Mouse (Mus musculus) forebrain, embryonic 12.5 days (tissue): ENCODE measurements around the gene Gpld1. TPM values are rescaled to one million over a fixed set of nuclear protein-coding genes. Genes with fewer than 3 reads are reported as not detected.

Experiments
- ATAC-seq: fragments of 200-750 bp; cut with Nextera tagmentation; 2 replicates; pipeline ENCODE4 v1.8.0; 2017; ENCODE audit warnings: moderate TSS enrichment; ENCODE audit not compliant: low FRiP score
- H3K27ac ChIP-seq: fragments of 300-500 bp; sonication (generic); 2 replicates; pipeline ENCODE4 v1.5.1; 2016; ENCODE audit warnings: mild to moderate bottlenecking
- H3K27me3 ChIP-seq: fragments of 300-500 bp; sonication (generic); 2 replicates; pipeline ENCODE4 v1.6.1; 2016; ENCODE audit warnings: mild to moderate bottlenecking
- H3K36me3 ChIP-seq: fragments of 300-500 bp; sonication (generic); replicated peaks from 2 replicates; pipeline ENCODE4 v1.6.1; 2016; ENCODE audit warnings: mild to moderate bottlenecking
- H3K4me1 ChIP-seq: fragments of 300-500 bp; sonication (generic); 2 replicates; pipeline ENCODE4 v1.6.1; 2016
- H3K4me2 ChIP-seq: fragments of 300-500 bp; sonication (generic); 2 replicates; pipeline ENCODE4 v1.6.1; 2016; ENCODE audit warnings: mild to moderate bottlenecking, moderate library complexity
- H3K4me3 ChIP-seq: fragments of 300-500 bp; sonication (generic); replicated peaks from 2 replicates; pipeline ENCODE4 v1.5.1; 2016; ENCODE audit warnings: mild to moderate bottlenecking
- H3K9ac ChIP-seq: fragments of 300-500 bp; sonication (generic); 2 replicates; pipeline ENCODE4 v1.6.1; 2016; ENCODE audit warnings: mild to moderate bottlenecking
- H3K9me3 ChIP-seq: fragments of 300-500 bp; sonication (generic); 2 replicates; pipeline ENCODE4 v1.6.1; 2016
- WGBS: fragments of 180-500 bp; shearing (Covaris S2); methylation state at CpG from one replicate; pipeline ENCODE4 v1.1.7; 2016; 5-methylcytosine and 5-hydroxymethylcytosine counted together
- polyA plus RNA-seq: library from polyadenylated mRNA; unstranded; fragments of >200 nt; fragmentation: Nextera tagmentation; extraction: Ambion mirVana; gene quantifications from 2 replicates; pipeline ENCODE4 v1.2.1, GENCODE M21; 2016

Gene Gpld1
- polyA plus RNA-seq, 1 experiment from 2014 or later, result 0.64 TPM

- Histone ChIP-seq H3K36me3 (peaks cover 30% of the 10 kb centered on the region), H3K9ac (no peak overlapping the region), H3K9me3 (no peaks in the 10 kb centered on the region), H3K4me1 (no peaks in the 10 kb centered on the region), H3K4me3 (no peak overlapping the region), H3K27me3 (no peaks in the 10 kb centered on the region), H3K27ac (no peak overlapping the region), H3K4me2 (no peak overlapping the region)
- 94% methylated on average over 5 of the region's 5 CpGs for WGBS
- ATAC-seq, result no peak
Measured at GRCm38 (mm10) chr13:24923991-24924390, 19.0 kb upstream of the Gpld1 start.

DNA sequence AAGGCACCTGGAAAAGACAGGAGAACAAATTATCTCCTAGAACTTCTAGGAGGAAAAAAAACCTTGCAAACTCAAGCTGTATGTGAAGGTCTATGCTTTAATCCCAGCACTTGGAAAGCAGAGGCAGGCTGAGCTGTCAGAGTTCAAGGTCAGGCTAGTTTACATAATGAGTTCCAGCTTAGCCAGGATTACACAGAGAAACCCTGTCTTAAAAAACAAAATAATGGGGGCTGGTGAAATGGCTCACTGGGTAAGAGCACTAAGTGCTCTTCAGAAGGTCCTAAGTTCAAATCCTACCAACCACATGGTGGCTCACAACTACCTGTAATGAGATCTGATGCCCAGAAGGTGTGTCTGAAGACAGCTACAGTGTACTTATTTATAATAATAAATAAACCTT, 12.4 kb upstream of the Gpld1 start:
- Histone ChIP-seq H3K36me3 (peaks cover 3% of the 10 kb centered on the region; the same call in 1 of the 2 replicates), H3K4me2 (no peak overlapping the region), H3K4me1 (no peaks in the 10 kb centered on the region), H3K9me3 (no peaks in the 10 kb centered on the region), H3K9ac (no peak overlapping the region), H3K4me3 (no peak overlapping the region), H3K27ac (no peak overlapping the region), H3K27me3 (no peaks in the 10 kb centered on the region)
- no peak for ATAC-seq

DNA sequence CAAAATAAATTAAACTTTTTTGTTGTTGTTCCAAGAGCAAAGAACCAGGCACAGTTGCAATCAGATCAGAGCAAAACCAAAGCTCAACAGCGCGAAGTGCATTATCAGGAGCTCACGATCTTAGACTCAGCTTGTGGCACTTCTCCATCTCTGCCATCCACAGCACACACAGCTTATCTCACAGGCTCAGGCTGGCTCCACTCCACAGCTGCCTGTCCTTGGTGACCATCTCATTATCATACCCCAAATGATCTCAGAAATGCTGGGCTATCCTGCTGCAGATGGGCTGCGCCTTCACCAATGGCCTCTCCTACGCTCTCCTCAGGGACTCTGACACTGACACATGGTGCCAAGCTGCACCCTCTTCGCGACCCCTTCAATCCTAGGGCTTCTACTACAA, 9.8 kb upstream of the Gpld1 start:
- H3K27me3 ChIP-seq, result no peaks in the 10 kb centered on the region
- H3K9ac ChIP-seq, result no peak overlapping the region
- H3K9me3 ChIP-seq, result no peaks in the 10 kb centered on the region
- no peaks in the 10 kb centered on the region for H3K36me3 ChIP-seq
- no peak overlapping the region for H3K27ac ChIP-seq
- H3K4me3 ChIP-seq, result no peak overlapping the region
- H3K4me2 ChIP-seq, result no peak overlapping the region
- WGBS, result 95% methylated on average over 7 of the region's 7 CpGs
- no peak for ATAC-seq
- H3K4me1 ChIP-seq, result peaks cover 11% of the 10 kb centered on the region

- ATAC-seq, result peak; percentile 25; the same call in 1 of the 2 replicates
- no peaks in the 10 kb centered on the region for H3K9me3 ChIP-seq
- peak overlapping the region; percentile 88 for H3K9ac ChIP-seq
- 56% methylated on average over 5 of the region's 5 CpGs for WGBS
- peaks cover 12% of the 10 kb centered on the region for H3K4me1 ChIP-seq
- no peak overlapping the region for H3K27ac ChIP-seq
- peak overlapping the region; percentile 85 for H3K4me2 ChIP-seq
- peak overlapping the region; percentile 91 for H3K4me3 ChIP-seq
- no peaks in the 10 kb centered on the region for H3K27me3 ChIP-seq
- no peaks in the 10 kb centered on the region for H3K36me3 ChIP-seq
Measured at GRCm38 (mm10) chr13:24936772-24937107, 6.2 kb upstream of the Gpld1 start.

GRCm38 (mm10) chr13:24937108-24937838, 5.7 kb upstream of the Gpld1 start, which contains the start of gene Aldh5a1:
Gene Aldh5a1, minus strand, starts transcription at chr13:24937661.
- Histone ChIP-seq H3K27ac (peak within 1 kb of the TSS; percentile 69), H3K27me3 (no peaks in the 10 kb centered on the region), H3K36me3 (no peaks in the 10 kb centered on the region), H3K9ac (peak within 1 kb of the TSS; percentile 88), H3K9me3 (no peaks in the 10 kb centered on the region), H3K4me3 (peak within 1 kb of the TSS; percentile 91), H3K4me1 (peaks cover 12% of the 10 kb centered on the region), H3K4me2 (peak within 1 kb of the TSS; percentile 85)
- WGBS, result under 1% methylated on average over 69 of the region's 75 CpGs
- ATAC-seq, result peak; percentile 90

GRCm38 (mm10) chr13:24937839-24938166, 5.1 kb upstream of the Gpld1 start:
- H3K4me3 ChIP-seq, result peak overlapping the region; percentile 91
- H3K9ac ChIP-seq, result peak overlapping the region; percentile 88
- no peaks in the 10 kb centered on the region for H3K27me3 ChIP-seq
- no peaks in the 10 kb centered on the region for H3K36me3 ChIP-seq
- no peak overlapping the region for H3K27ac ChIP-seq
- no peaks in the 10 kb centered on the region for H3K9me3 ChIP-seq
- peak; percentile 54 for ATAC-seq
- WGBS, result 16% methylated on average over 12 of the region's 12 CpGs
- peak overlapping the region; percentile 85 for H3K4me2 ChIP-seq
- H3K4me1 ChIP-seq, result peaks cover 16% of the 10 kb centered on the region

DNA sequence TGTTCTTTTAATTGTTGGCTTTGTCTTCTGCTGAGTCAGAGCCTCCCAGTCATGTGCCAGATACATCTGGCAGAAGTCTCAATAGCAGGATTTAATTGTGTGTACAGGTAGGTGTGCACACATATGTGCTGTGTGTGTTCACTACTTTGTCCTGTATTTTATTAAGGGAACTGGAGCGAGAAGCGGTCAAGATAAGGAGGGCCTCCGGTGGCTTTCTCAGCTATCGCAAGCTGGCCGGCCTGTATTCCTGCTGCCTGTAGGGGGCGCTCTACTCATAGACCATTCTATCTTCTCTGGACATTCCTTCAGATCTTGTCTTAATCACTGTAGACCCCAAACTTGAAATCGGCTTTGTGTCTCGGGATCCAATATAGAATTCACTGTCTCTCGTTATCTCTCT, 4.3 kb upstream of the Gpld1 start:
- 0 out of 2 replicates have a peak, but pooled peaks cover 4% of the 10 kb centered on the region for H3K27me3 ChIP-seq
- 27% methylated on average over 9 of the region's 9 CpGs for WGBS
- no peaks in the 10 kb centered on the region for H3K36me3 ChIP-seq
- H3K9me3 ChIP-seq, result no peaks in the 10 kb centered on the region
- H3K4me1 ChIP-seq, result peaks cover 17% of the 10 kb centered on the region
- no peak overlapping the region for H3K4me3 ChIP-seq
- ATAC-seq, result no peak
- no peak overlapping the region for H3K9ac ChIP-seq
- no peak overlapping the region for H3K27ac ChIP-seq
- no peak overlapping the region for H3K4me2 ChIP-seq

DNA sequence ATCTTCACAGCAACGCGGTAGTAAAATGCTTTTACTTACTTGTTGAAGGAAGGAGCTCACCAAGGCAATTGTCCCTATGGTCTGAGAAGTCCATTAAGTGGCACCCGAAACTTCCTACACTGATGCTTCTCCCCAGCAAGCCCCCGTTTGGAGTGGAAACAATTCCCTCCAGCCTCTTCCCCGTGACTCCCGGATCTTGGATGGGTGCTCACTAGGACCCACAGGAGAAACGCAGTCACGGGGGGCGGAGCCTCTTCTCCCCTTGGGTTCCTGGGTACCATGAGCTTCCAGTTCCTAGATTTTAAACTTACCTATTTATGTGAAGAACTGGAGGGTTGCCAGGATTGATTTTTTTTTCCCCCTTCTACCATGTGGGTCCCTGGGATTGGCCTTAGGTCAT, 3.5 kb upstream of the Gpld1 start:
- 89% methylated on average over 9 of the region's 9 CpGs for WGBS
- H3K27me3 ChIP-seq, result 0 out of 2 replicates have a peak, but pooled peaks cover 4% of the 10 kb centered on the region
- no peak overlapping the region for H3K27ac ChIP-seq
- H3K9ac ChIP-seq, result no peak overlapping the region
- H3K4me3 ChIP-seq, result no peak overlapping the region
- no peaks in the 10 kb centered on the region for H3K36me3 ChIP-seq
- no peak for ATAC-seq
- H3K9me3 ChIP-seq, result no peaks in the 10 kb centered on the region
- H3K4me1 ChIP-seq, result peaks cover 17% of the 10 kb centered on the region
- H3K4me2 ChIP-seq, result no peak overlapping the region

GRCm38 (mm10) chr13:24943303-24943702, 351 bp downstream of the Gpld1 start:
- H3K4me3 ChIP-seq, result no peak overlapping the region
- no peak overlapping the region for H3K9ac ChIP-seq
- no peaks in the 10 kb centered on the region for H3K9me3 ChIP-seq
- ATAC-seq, result no peak
- H3K36me3 ChIP-seq, result no peaks in the 10 kb centered on the region
- no peak overlapping the region for H3K4me2 ChIP-seq
- WGBS, result 89% methylated on average over 8 of the region's 8 CpGs
- no peak overlapping the region for H3K27ac ChIP-seq
- H3K4me1 ChIP-seq, result peaks cover 8% of the 10 kb centered on the region; the same call in 1 of the 2 replicates
- H3K27me3 ChIP-seq, result 0 out of 2 replicates have a peak, but pooled peaks cover 4% of the 10 kb centered on the region

DNA sequence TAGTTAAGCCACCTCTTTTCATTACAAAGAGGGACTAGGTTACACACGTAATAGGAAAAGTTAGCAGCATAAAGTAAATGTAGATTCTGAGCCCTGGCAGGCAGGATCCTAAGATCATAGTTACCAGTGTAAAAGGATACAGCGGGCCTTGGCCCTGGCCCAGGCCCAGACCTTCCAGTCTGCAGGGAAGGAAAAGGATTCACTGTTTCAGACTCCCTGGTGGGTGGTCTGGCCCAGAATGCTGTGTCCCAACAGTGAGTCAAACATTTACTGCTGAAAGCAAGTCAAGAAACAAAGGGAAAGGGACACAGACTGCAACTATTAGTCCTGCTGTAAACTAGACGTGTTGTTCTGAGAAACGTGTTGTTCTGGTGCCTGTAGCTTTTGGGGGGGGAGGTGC, 2.6 kb downstream of the Gpld1 start:
- Histone ChIP-seq H3K27me3 (0 out of 2 replicates have a peak, but pooled peaks cover 4% of the 10 kb centered on the region), H3K9me3 (no peaks in the 10 kb centered on the region), H3K27ac (no peak overlapping the region), H3K36me3 (no peaks in the 10 kb centered on the region), H3K4me3 (no peak overlapping the region), H3K9ac (no peak overlapping the region), H3K4me1 (peaks cover 8% of the 10 kb centered on the region; the same call in 1 of the 2 replicates), H3K4me2 (no peak overlapping the region)
- no peak for ATAC-seq
- 23% methylated on average over 4 of the region's 4 CpGs for WGBS

DNA sequence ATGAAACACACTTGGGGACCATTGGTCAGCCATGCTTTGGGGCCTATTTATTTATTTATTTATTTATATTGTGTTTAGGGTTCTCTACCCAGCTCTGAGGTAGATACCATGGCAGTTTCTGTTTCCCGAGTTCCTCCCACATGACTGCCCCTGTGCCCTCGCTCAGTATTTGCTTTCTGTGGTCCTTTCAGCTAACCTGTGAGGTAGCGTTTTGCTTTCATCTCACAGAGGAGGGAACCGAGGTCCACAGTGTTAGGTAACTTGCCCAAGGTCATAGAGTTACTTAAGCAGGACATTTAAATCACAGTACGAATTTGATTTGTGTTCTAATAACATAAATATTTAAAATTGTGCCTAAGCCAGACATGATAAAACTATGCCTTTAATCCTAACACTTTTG, 4.2 kb downstream of the Gpld1 start:
- H3K4me3 ChIP-seq, result no peak overlapping the region
- no peak overlapping the region for H3K4me2 ChIP-seq
- 91% methylated on average over 5 of the region's 5 CpGs for WGBS
- H3K27me3 ChIP-seq, result 0 out of 2 replicates have a peak, but pooled peaks cover 4% of the 10 kb centered on the region
- no peak overlapping the region for H3K9ac ChIP-seq
- H3K36me3 ChIP-seq, result no peaks in the 10 kb centered on the region
- no peak for ATAC-seq
- H3K4me1 ChIP-seq, result peaks cover 8% of the 10 kb centered on the region; the same call in 1 of the 2 replicates
- no peak overlapping the region for H3K27ac ChIP-seq
- H3K9me3 ChIP-seq, result no peaks in the 10 kb centered on the region

GRCm38 (mm10) chr13:24948870-24949269, 5.9 kb downstream of the Gpld1 start:
- no peak overlapping the region for H3K9ac ChIP-seq
- peaks cover 4% of the 10 kb centered on the region; the same call in 1 of the 2 replicates for H3K4me1 ChIP-seq
- H3K27me3 ChIP-seq, result no peaks in the 10 kb centered on the region
- 90% methylated on average over 6 of the region's 6 CpGs for WGBS
- ATAC-seq, result no peak
- H3K4me3 ChIP-seq, result no peak overlapping the region
- H3K36me3 ChIP-seq, result no peaks in the 10 kb centered on the region
- H3K4me2 ChIP-seq, result no peak overlapping the region
- H3K27ac ChIP-seq, result no peak overlapping the region
- H3K9me3 ChIP-seq, result no peaks in the 10 kb centered on the region

DNA sequence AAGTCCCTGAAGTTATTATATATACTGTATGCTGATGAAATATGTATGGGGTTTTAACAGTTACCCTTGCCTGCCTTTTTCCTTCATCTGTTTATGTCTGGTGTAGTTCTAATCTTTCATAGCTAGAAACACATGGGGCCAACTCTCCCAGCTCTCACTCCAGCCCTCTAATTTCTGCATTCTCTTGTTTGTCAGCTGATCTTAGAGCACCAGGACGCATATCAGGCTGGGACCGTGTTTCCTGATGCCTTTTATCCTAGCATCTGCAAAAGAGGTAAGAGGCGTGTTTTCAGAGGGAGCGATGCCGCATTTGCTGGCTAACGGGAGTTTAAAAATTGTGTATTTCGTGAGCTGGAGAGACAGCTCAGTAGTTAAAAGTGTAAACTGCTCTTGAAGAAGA, 9.7 kb downstream of the Gpld1 start:
- Histone ChIP-seq H3K27me3 (no peaks in the 10 kb centered on the region), H3K36me3 (no peaks in the 10 kb centered on the region), H3K9me3 (no peaks in the 10 kb centered on the region), H3K9ac (no peak overlapping the region), H3K27ac (no peak overlapping the region), H3K4me2 (no peak overlapping the region), H3K4me1 (no peaks in the 10 kb centered on the region), H3K4me3 (no peak overlapping the region)
- no peak for ATAC-seq
- WGBS, result 83% methylated on average over 7 of the region's 7 CpGs
